Mouse (Mus musculus): ENCODE data around the gene Hist1h2ah. TPM values are rescaled to one million over a fixed set of nuclear protein-coding genes. Genes with fewer than 3 reads are reported as not detected.
"Not testable (repeated sequence)": the region's sequence is repeated elsewhere in the genome, so short reads cannot be mapped to it uniquely, and the experiment has no call there.

Hist1h2ah gene
- 3.0 and 7.8 TPM in 2 replicates for polyA plus RNA-seq (2015; fragmentation: Nextera tagmentation; extraction: Ambion mirVana)

- peak within 1 kb of the TSS; percentile 51 for H3K9ac ChIP-seq
- under 1% methylated on average over 30 of the region's 69 CpGs for WGBS
- peak; percentile 97 for ATAC-seq
Observed at GRCm38 (mm10) chr13:22035267-22036148, at the start of gene Hist1h2ah, which contains the start of gene Hist1h2bk. TSS of gene Hist1h2ah (minus strand) at chr13:22035568. TSS of gene Hist1h2bk (plus strand) at chr13:22035870.

GRCm38 (mm10) chr13:22084140-22084539 lies 48.8 kb upstream of the Hist1h2ah start, which contains the start of gene Vmn1r188:
TSS of gene Vmn1r188 (plus strand) at chr13:22084440.
- not testable (repeated sequence) for ATAC-seq; H3K9ac ChIP-seq; H3K4me1 ChIP-seq (replicated peaks); H3K36me3 ChIP-seq; H3K4me2 ChIP-seq (replicated peaks); H3K9me3 ChIP-seq; H3K27ac ChIP-seq; H3K27me3 ChIP-seq (replicated peaks); H3K4me3 ChIP-seq (replicated peaks)
- WGBS: 76% methylated on average over 1 of the region's 1 CpGs

More at GRCm38 (mm10) chr13:22035267-22036148, at the start of gene Hist1h2ah, which contains the start of gene Hist1h2bk:
- Histone ChIP-seq H3K27ac (peak within 1 kb of the TSS; percentile 86), H3K4me3 (replicated peaks) (peak within 1 kb of the TSS; percentile 37), H3K4me2 (replicated peaks) (peak within 1 kb of the TSS; percentile 68)
- H3K9me3 ChIP-seq; H3K36me3 ChIP-seq; H3K4me1 ChIP-seq (replicated peaks); H3K27me3 ChIP-seq (replicated peaks): not testable (repeated sequence)

- no peak overlapping the region for H3K9ac ChIP-seq
- H3K4me2 ChIP-seq (replicated peaks): no peak overlapping the region
- H3K4me1 ChIP-seq (replicated peaks): no peaks in the 10 kb centered on the region
- WGBS: 44% methylated on average over 1 of the region's 1 CpGs
- H3K36me3 ChIP-seq: no peaks in the 10 kb centered on the region
- H3K9me3 ChIP-seq: no peaks in the 10 kb centered on the region
- ATAC-seq: peak; percentile 51; the same call in 1 of the 2 replicates
- H3K27me3 ChIP-seq (replicated peaks): no peaks in the 10 kb centered on the region
- no peak overlapping the region for H3K4me3 ChIP-seq (replicated peaks)
- H3K27ac ChIP-seq: no peak overlapping the region
Observed at GRCm38 (mm10) chr13:22063468-22063867, 28.1 kb upstream of the Hist1h2ah start.

GRCm38 (mm10) chr13:22061422-22061821 lies 26.1 kb upstream of the Hist1h2ah start:
- Histone ChIP-seq H3K27me3 (replicated peaks) (no peaks in the 10 kb centered on the region), H3K9ac (no peak overlapping the region), H3K4me1 (replicated peaks) (no peaks in the 10 kb centered on the region), H3K27ac (no peak overlapping the region), H3K9me3 (no peaks in the 10 kb centered on the region), H3K4me2 (replicated peaks) (no peak overlapping the region), H3K36me3 (no peaks in the 10 kb centered on the region), H3K4me3 (replicated peaks) (no peak overlapping the region)
- WGBS: 77% methylated on average over 1 of the region's 1 CpGs
- no peak for ATAC-seq

- no peak for ATAC-seq
- no peak overlapping the region for H3K4me3 ChIP-seq (replicated peaks)
- no peak overlapping the region for H3K27ac ChIP-seq
- H3K4me2 ChIP-seq (replicated peaks): no peak overlapping the region
- no peaks in the 10 kb centered on the region for H3K36me3 ChIP-seq
- no peaks in the 10 kb centered on the region for H3K4me1 ChIP-seq (replicated peaks)
- H3K27me3 ChIP-seq (replicated peaks): no peaks in the 10 kb centered on the region
- H3K9ac ChIP-seq: no peak overlapping the region
- 89% methylated on average over 1 of the region's 1 CpGs for WGBS
- no peaks in the 10 kb centered on the region for H3K9me3 ChIP-seq
Observed at GRCm38 (mm10) chr13:22053754-22054153, 18.4 kb upstream of the Hist1h2ah start.

GRCm38 (mm10) chr13:22051523-22051859 lies 16.1 kb upstream of the Hist1h2ah start:
- 12% methylated on average over 5 of the region's 5 CpGs for WGBS
- Histone ChIP-seq H3K4me1 (replicated peaks) (no peaks in the 10 kb centered on the region), H3K4me2 (replicated peaks) (peak overlapping the region; percentile 68), H3K27me3 (replicated peaks) (no peaks in the 10 kb centered on the region), H3K36me3 (no peaks in the 10 kb centered on the region), H3K4me3 (replicated peaks) (peak overlapping the region; percentile 50), H3K9me3 (no peaks in the 10 kb centered on the region), H3K27ac (peak overlapping the region; percentile 88; the same call in 1 of the 2 replicates), H3K9ac (peak overlapping the region; percentile 47)
- ATAC-seq: peak; percentile 26; the same call in 1 of the 2 replicates

GRCm38 (mm10) chr13:22050591-22051522 lies 15.5 kb upstream of the Hist1h2ah start:
- H3K4me3 ChIP-seq (replicated peaks): peak overlapping the region; percentile 50
- no peaks in the 10 kb centered on the region for H3K36me3 ChIP-seq
- H3K4me1 ChIP-seq (replicated peaks): no peaks in the 10 kb centered on the region
- peak overlapping the region; percentile 88 for H3K27ac ChIP-seq
- H3K9me3 ChIP-seq: no peaks in the 10 kb centered on the region
- ATAC-seq: peak; percentile 98
- WGBS: under 1% methylated on average over 52 of the region's 52 CpGs
- peak overlapping the region; percentile 47 for H3K9ac ChIP-seq
- peak overlapping the region; percentile 68 for H3K4me2 ChIP-seq (replicated peaks)
- H3K27me3 ChIP-seq (replicated peaks): no peaks in the 10 kb centered on the region

- Histone ChIP-seq H3K27ac (peak overlapping the region; percentile 88), H3K4me2 (replicated peaks) (peak overlapping the region; percentile 68), H3K36me3 (no peaks in the 10 kb centered on the region), H3K9me3 (no peaks in the 10 kb centered on the region), H3K27me3 (replicated peaks) (no peaks in the 10 kb centered on the region), H3K4me3 (replicated peaks) (peak overlapping the region; percentile 50), H3K4me1 (replicated peaks) (no peaks in the 10 kb centered on the region), H3K9ac (0 out of 2 replicates have a peak overlapping the region, but pooled peaks have one; percentile 20)
- WGBS: 2% methylated on average over 14 of the region's 14 CpGs
- ATAC-seq: no peak
Observed at GRCm38 (mm10) chr13:22049737-22050440, 14.5 kb upstream of the Hist1h2ah start.

GRCm38 (mm10) chr13:22049041-22049440 lies 13.7 kb upstream of the Hist1h2ah start:
- no peak for ATAC-seq
- H3K4me1 ChIP-seq (replicated peaks): peaks cover 4% of the 10 kb centered on the region; the same call in 1 of the 2 replicates
- WGBS: 87% methylated on average over 2 of the region's 2 CpGs

GRCm38 (mm10) chr13:22045311-22045710 lies 9.9 kb upstream of the Hist1h2ah start:
- Histone ChIP-seq H3K9ac (no peak overlapping the region), H3K4me2 (replicated peaks) (no peak overlapping the region), H3K4me1 (replicated peaks) (peaks cover 4% of the 10 kb centered on the region; the same call in 1 of the 2 replicates), H3K36me3 (no peaks in the 10 kb centered on the region), H3K27ac (no peak overlapping the region), H3K27me3 (replicated peaks) (no peaks in the 10 kb centered on the region), H3K4me3 (replicated peaks) (no peak overlapping the region), H3K9me3 (no peaks in the 10 kb centered on the region)
- no peak for ATAC-seq
- 53% methylated on average over 2 of the region's 2 CpGs for WGBS

More at GRCm38 (mm10) chr13:22049041-22049440, 13.7 kb upstream of the Hist1h2ah start:
- Histone ChIP-seq H3K4me2 (replicated peaks) (no peak overlapping the region), H3K9ac (no peak overlapping the region), H3K27ac (no peak overlapping the region), H3K9me3 (no peaks in the 10 kb centered on the region), H3K27me3 (replicated peaks) (no peaks in the 10 kb centered on the region), H3K4me3 (replicated peaks) (no peak overlapping the region), H3K36me3 (no peaks in the 10 kb centered on the region)

GRCm38 (mm10) chr13:22044432-22045155 lies 9.2 kb upstream of the Hist1h2ah start:
- Histone ChIP-seq H3K9me3 (no peaks in the 10 kb centered on the region), H3K9ac (no peak overlapping the region), H3K27ac (no peak overlapping the region), H3K27me3 (replicated peaks) (no peaks in the 10 kb centered on the region), H3K4me2 (replicated peaks) (peak overlapping the region; percentile 10; the same call in 1 of the 2 replicates), H3K4me3 (replicated peaks) (0 out of 2 replicates have a peak overlapping the region, but pooled peaks have one; percentile 2), H3K4me1 (replicated peaks) (peaks cover 6% of the 10 kb centered on the region; the same call in 1 of the 2 replicates), H3K36me3 (no peaks in the 10 kb centered on the region)
- ATAC-seq: no peak
- 88% methylated on average over 6 of the region's 6 CpGs for WGBS
